Mouse (Mus musculus) liver, adult 10 weeks (tissue): ENCODE data around the gene RPS10-NUDT3. TPM values are rescaled to one million over a fixed set of nuclear protein-coding genes. Genes with fewer than 3 reads are reported as not detected.

Source experiments
- polyA plus RNA-seq: library from polyadenylated mRNA; stranded (reverse); fragments of 350-450 nt; fragmentation: Illumina TruSeq; extraction: RNeasy Lipid Tissue Mini Kit (QIAGEN cat#74804); gene quantifications from one replicate; pipeline ENCODE4 v1.2.3, GENCODE M21; 2014; ENCODE audit warnings: low read depth, low replicate concordance

RPS10-NUDT3 gene
- not detected for polyA plus RNA-seq

DNA sequence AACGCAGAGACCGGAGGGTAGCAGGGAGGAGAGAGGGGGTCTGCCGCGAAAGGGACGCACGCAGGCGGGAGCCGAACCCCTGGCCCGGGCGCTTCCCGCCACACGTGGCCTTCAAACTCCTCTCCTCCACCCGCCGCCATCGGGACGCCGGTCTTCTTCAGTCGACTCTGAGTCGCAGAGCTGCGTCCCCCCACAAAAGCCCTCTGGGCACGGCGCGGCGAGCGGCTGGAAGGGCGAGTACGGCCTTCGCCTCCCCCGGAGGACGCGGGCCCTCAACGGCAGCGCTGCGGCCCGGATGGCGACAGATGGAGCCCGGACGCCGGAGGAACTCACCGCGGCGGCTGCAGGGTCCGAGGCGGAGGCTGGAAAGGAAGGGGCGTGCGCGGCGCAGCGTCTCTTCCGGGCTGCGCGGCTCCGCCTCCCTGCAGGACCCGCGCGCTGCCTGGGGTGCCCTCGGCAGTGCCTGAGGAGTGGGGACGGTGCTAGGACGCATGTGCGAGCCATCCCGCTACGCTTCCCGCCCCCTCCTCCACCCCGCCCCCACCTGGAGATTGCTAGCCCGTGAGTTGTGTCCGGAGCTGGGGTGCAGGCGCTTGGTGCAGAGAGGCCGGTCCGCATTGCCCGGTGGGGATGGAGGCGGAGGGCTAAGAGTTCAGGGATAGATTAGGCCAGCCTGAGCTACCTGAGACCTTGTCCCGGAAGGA, at the start of gene RPS10-NUDT3:
Gene RPS10-NUDT3 (minus strand): TSS at position 352 of the 704 bp plus-strand sequence.

DNA sequence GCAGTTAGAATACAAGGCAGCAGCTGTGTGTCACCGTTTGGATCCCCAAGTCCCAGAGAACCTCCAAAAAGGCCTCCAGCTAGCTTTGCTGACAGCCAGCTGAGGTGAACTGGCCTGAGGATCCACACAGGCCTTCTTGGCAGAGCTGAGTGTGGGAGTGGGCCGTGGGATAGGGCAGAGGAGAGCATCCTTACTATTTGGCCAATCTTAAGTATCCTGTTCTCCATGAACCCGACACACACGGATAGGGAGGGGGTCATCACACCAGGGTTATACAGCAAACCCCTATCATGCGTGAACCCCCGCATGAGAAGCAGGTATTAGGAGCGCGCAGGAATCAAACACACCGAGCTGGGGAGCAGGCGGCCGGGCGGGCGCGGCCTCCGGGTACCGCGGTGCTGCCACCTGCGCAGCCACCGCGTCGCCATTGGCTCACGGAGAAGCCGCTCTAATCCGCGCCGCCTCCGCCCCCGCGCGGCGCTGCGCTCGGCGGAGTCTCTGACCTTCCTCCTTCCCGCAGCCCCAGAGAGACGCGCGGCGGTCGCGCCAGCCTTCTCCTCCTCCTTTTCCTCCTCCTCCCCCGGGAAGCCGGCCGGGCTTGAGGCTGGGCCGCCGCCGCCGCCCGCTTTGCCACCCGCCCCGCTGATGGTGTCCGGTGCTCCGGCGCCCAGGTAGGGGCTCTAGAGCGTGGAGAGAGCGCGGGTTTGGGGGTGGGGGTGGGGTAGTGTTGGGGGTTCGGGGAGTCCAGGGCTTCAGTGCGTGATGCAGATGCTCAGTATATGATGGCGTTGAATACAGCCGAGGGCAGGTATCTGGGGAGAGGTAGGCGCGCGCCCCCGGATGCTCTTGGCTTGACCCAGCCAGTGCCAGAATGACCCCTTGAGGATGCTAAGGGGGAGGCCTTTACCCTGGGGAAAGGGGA, 20.3 kb upstream of the RPS10-NUDT3 start, which contains the start of gene Pacsin1:
Gene Pacsin1 (plus strand): TSS at position 421 of the 922 bp plus-strand sequence.

DNA sequence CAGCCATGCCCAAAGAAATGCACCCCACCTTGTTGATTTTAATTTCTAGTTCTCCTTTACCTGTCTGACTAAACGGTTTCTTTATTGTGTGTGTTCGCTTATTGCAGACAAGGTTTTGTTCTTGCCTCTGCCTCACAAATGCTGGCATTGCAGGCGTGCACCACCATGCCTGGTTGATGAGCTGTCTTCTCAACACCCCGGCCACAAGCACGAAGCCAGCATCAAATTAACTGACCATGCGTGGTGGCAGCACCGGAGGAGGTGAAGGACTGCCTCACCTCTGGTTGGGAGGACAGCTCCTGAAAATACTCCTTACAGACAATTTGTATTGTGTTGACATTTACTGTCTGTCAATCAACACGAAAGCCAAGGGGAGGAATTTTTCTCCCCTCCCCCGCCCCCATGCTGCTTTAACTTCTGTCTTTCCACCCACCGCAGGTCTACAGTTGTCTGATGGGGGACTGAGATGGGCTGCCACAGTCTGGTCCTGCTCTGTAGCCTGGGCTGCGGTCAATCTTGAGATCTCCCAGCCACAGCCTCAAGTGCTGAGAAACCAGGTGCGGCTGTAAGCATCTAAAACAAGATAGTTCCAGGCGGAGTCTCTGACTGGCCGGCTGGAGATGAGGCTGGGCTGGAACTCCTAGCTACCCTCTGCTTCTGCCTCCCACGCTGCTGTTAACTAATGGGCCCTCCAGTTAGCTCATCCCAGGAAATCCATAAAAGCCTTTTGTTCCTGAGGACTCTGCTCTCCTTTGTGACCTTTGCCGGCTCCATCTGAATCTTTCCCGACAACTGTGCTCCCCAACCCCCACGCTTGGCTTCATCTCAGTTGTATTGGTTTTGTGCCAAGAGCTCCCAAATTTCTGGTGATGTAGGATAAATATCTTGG, 1.4 kb upstream of the RPS10-NUDT3 start, which contains the start of gene Rps10:
Gene Rps10 (minus strand): TSS at position 538 of the 889 bp plus-strand sequence.

DNA sequence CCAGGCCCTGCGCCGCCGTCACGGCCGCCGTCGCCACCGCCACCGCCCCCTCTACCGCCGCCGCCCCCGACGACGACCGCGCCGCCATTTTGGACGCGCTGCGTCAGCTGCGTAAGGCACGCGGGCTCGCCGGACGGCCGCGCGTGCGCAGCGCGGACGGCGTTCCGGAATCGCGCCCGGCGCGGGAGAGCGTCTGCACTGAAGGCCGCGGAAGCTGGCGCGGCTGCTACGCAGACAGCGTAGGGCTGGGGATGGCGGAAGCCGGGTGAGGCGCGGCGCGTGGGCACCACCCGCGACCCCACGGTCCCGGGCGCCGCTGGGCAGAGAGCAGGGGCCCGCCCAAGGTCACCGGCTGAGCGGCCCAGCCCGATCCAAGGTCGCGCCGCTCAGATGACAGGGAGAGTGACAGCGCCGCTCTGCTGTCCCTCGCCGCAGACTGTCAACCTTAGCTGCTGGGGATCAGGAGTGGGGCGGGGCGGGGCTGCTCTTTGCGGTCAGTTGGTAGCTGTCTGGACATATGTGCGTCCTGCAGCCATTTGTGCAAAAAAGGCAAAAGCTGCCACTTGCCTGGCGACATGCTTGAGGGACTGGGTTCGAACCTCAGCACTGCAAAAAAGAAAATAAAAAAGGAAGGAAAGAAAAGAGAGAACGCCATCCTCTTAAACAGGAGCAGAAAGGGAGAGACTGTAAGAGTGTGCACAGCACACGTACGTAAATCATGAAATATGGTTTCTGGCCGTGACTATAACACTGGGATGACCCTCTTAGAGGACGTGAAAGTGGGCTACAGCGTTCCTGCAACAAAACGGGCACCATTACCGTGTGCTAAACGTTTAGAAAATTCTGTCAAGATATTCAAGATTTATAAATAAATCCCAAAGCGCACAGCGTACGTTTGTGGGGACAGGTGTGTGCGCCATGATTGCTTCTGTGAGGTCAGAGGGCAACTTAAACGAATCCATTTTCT, 11.4 kb downstream of the RPS10-NUDT3 start, which contains the start of gene Nudt3:
Gene Nudt3 (minus strand): TSS at position 136 of the 967 bp plus-strand sequence.

DNA sequence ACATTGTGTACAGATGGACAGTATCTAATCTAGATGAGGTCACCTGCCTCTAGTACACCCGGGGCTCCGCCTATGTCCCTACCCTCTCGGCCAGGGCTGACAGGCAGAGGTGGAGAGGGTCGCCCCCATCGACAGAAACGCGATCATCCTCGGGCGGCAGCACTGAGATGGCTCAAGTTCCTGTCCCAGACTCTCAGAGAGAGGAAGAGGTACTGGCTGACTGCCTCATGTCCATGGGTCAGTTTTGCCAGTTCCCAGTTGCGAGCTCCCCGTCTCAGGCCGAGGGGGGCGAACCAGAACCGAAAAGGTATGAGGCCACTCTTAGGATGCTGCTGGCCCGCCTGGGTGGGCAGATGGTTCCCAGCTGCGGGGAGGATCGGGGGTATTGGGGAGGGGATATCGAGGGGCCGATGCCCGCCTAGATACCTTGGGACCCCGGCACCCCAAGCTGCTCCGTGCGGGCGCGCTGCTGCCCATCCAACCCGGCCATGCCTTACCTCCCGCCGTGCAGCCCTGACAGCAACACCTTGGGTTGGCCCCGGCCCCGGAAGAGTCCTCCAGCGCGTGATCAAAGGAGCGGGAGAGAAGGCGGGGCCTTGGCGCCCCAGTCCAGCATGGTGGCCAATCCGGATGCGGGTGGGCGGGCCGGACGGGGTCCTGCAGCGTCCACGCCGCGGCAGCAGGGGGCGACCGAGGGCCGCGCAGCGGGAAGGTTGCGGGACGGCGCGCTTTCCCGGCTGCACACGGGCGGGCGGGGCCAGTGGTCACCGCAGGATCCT, 69.7 kb downstream of the RPS10-NUDT3 start, which contains the start of gene AI413582:
Gene AI413582 (minus strand): TSS at position 594 of the 779 bp plus-strand sequence.

DNA sequence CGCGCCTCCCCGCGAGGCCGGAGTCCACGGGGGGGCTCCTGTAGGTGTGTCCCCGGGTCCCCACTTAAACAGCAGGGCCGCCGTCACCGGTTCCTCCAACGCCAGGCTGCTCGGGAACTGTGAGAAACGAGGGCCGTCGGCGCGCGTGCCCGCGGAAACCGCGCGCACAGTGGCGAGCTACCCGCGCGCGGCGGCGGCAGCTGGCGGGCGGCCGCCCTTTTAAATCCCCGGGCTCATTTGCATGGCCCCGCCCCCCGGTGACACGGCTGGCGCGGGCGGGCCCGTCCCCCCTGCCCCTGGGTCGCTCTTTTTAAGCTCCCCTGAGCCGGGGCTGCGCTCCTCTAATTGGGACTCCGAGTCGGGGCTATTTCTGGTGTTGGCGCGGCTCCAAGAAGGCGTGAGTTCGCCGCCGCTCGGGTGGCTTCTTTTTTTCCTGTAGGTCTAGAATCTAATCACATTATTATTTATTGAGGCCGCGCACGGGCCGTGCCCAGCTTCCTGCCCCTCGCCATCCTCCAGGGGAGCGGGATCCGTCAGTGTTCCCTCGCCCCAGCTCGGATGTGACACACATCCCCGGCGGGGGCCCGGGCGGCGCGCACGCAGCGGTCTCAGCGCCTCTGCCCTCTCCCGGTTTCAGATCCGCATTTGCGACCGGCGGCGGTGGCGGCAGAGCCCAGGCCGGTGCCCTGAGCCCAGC, 78.6 kb downstream of the RPS10-NUDT3 start, which contains the start of gene Hmga1:
Gene Hmga1 (plus strand): TSS at position 183 of the 697 bp plus-strand sequence.

Other genes with a start within 250 kb of the RPS10-NUDT3 start
- not detected for gene Grm4, start 113.8 kb downstream of the RPS10-NUDT3 start, polyA plus RNA-seq
- gene Hmga1, start 78.7 kb downstream of the RPS10-NUDT3 start, polyA plus RNA-seq: 2.7 TPM
- gene AI413582, start 69.5 kb downstream of the RPS10-NUDT3 start, polyA plus RNA-seq: not detected
- gene Nudt3, start 11.7 kb downstream of the RPS10-NUDT3 start, polyA plus RNA-seq: 6.3 TPM
- 45.3 TPM for gene Rps10, start 1.4 kb upstream of the RPS10-NUDT3 start, polyA plus RNA-seq
- gene Pacsin1, start 20.3 kb upstream of the RPS10-NUDT3 start, polyA plus RNA-seq: not detected
- gene Spdef, start 93.7 kb upstream of the RPS10-NUDT3 start, polyA plus RNA-seq: not detected
- 95.8 TPM for gene D17Wsu92e, start 185.4 kb upstream of the RPS10-NUDT3 start, polyA plus RNA-seq
- gene Snrpc, start 202.9 kb upstream of the RPS10-NUDT3 start, polyA plus RNA-seq: 23.3 TPM
- gene Uhrf1bp1, start 221.2 kb upstream of the RPS10-NUDT3 start, polyA plus RNA-seq: 2.6 TPM